Mouse (Mus musculus): Measurements from ENCODE around the gene Eef1b2. TPM values are rescaled to one million over a fixed set of nuclear protein-coding genes. Genes with fewer than 3 reads are reported as not detected.

Gene Eef1b2
- total RNA-seq, 1 experiment from 2014 or later: 615 TPM

DNA sequence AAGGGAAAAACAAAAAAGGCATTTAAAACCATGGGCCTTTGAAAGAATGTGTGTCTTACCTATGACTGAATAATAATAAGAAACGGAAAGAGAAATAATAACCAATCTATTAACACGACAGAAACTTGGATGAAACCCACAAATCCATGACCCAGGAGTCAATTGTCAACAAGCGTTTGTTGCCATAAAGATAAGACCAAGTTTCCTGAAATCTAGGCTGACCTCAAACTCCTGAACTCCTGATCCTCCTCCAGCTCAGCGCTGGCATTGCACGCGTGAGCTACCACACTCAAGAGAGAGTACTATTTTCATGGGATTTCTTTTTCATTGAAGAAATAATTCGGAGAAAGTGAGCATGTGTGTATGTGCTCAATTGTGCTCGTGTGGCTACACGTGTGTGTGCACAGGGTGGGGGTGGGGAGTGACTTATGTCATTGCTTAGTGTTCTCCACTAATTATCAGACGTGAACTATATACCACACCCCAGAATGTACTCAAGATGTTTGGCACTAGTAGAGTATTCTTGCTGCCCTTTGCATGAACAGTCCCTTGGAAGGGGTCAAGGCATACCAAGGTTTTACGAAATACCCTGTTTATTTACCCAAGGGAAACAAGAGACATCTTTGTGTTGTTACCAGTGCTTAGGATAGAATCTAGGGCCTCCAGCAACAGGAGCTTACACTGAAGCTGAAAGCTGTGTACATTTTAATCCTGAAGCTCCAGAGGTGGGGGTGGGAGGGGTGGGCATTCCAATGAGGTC is 15.9 kb downstream of the Eef1b2 start:
- no peak for DNase-seq

DNA sequence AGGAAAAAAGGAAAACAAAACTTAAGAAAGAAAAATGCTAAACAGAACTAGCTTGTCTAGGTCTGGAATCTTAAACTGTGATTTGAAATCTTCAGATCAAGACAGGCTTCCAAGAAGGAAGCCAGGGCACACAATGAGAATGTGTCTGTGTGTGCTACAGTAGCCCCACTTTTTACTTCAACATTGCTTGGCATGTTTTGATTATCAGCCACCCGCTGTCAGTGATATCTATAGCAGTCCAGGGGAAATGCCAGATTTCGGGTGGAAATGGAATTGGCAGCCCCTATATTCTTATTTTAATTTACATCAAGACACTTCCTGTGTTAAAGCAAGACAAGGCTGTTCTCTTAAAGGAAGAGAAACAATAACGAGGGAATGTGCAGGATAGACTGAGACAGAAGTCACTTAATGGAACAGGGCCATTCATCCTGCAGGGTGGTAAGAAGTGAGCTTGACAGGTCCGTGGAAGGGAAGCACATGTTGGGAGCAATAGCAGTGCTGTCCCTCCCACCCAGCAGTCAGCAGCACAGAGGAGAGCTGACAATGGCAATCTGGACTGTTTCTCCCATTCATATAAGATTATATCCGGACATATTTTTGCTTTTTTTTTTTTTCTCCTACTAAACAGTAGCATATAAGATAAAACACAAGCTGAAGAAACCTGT is 19.4 kb downstream of the Eef1b2 start:
- no peak for DNase-seq

DNA sequence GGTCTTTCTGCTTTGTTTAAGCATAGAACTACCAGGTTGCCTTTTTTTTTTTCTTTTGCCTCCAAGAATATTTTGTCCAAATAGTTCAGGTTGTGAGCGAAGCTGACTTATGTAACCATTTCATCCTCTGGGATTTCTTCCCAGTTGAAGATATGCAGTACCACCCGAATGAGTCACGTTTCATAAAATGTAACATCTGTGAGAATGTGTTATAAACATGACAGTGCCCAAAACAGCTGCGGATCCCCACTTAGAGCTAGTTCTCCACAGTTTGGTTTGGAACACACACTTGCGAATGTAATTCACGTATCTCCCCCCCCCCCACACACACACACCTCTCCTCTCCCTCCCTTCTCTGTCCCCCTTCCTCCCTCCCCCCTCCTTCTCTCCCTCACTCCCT is 22.8 kb downstream of the Eef1b2 start:
- no peak for DNase-seq

DNA sequence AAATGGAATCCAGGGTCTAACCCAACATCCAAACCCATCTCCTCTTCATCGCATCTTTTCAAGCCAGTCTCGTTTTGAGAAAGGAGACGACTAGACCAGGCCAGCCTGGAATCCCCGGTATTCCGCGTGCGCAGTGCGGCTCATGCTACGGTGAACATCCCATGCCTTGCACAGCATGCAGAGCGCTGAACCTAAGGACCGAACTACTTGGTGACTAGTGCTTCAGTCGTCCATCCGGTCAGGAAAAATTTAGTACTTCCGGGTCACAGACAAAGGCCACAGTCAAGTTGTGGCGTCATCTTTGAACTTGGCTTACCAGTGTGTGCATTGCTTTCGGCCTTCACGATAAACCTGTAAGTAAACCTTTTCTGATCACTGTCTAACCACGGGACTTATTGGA is 23.7 kb downstream of the Eef1b2 start:
- DNase-seq: no peak

DNA sequence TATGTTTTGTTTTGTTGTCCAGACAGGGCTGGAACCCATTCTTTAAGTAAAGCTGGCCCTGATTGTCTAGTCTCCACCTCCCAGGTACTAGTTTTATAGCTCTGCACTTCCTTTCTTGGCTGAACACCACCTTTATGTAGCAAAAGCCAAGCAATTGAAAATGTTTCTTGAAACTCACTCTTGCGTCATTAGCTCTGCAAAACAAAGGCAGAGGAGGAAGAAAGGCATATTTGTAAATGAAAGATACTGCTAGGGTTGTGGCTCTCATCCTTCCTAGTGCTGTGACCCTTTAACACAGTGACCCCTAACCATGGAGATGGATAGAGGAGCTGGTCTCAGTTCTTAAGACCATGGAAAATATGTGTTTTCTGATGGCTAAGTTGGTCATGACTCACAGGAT is 25.0 kb downstream of the Eef1b2 start:
- DNase-seq: no peak

DNA sequence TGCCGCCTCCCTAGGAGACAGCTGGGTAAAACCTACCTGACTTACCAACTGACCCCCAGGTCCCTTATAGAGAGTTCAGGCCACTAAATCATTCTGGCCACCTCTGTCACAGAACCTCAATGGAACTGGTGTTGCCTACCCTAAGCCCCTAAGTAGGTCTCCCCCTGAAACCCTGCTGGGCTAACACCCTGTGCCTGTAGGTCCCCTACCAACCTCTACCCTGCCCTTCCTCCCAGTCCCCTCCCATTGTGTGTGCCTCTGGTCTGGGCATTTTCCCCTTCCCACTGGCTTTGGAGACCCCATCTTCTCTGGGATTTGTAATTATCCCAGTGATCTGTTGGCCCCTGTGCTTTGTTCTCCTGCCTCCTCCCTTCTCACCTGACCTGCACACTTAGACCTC is 26.8 kb downstream of the Eef1b2 start:
- no peak for DNase-seq

DNA sequence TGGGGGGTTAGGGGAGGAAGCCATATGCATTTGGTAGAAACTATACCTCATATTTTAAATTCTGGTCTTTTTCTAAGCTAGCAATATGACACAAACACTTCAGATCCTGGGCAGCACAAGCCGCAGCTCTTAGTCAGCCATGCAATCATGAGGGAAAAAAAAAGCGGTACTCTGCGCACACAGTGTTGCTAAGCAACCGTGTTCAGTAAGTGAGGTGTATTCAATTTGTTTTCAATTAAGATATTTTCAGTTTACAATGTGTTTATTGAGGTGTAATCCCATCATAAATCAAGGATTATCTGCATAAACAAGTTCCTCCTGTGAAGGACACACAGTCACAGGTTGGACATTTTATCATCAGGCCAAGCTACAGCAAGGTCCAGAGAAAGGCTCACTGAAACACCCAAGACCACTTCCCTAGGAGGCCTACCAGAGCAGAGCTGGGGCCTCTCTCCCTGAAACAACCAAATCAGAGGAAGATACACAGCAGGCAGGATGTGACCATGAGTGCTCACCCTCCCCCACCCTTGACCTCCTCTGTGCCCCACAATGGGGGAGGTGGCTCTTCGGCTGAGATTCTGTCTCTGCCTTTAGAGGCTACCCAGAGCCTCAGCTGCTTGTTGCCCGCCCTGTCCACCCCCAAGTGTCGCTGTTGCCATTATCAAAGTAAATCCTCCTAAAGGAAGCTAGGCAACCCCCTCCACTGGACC is 27.5 kb downstream of the Eef1b2 start:
- DNase-seq: peak; percentile 61

DNA sequence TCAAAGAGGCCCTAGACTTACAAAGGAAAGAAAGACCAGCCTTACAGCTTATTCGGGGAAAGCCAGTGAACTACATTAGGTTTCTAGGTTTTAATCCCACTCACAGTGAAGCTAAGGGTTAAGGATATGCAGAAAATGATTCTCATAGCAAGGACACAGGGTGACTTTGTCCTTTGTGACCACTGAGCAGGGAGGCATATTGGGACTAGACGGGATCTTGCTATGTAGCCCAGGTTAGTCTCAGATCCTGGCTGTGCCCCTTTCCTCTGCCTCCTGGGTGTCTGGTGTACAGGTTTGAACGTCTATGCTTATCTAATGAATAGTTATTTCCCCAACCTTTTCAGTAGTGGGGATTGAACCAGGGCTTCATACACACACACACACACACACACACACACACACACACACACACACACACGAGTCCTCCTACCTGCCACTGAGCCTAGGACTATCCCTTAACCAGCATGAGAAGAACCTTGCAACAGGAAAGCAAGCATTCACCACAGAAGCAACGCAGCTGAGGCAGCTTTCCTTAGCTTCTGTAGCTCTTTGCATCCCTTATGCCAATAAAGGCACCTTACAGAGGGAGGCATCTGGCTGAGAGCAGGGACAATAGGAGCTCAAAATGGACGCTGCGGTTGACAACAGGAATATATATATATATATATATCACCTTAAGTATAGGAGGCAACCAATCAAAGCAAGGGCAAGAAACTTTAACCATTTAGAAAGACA is 28.2 kb downstream of the Eef1b2 start:
- DNase-seq: no peak

DNA sequence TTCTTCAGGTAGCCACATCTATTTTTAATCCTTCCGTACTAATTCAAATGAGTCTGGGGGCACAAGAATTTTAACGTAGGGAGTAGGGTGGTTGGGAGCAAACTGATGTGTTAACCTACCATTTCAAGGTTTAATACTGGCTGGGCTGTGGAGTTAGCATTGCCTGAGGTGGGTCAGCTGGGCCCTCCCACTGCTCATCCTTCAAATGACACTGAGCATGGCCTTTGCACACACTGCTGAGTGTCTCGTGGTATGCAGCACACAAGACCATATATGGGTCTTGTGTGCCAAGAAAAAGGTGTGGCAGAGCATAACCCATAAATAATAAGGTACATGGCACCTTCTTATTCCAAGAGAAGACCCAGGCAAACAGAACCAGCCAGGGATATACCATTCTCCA is 31.0 kb downstream of the Eef1b2 start:
- DNase-seq: no peak

DNA sequence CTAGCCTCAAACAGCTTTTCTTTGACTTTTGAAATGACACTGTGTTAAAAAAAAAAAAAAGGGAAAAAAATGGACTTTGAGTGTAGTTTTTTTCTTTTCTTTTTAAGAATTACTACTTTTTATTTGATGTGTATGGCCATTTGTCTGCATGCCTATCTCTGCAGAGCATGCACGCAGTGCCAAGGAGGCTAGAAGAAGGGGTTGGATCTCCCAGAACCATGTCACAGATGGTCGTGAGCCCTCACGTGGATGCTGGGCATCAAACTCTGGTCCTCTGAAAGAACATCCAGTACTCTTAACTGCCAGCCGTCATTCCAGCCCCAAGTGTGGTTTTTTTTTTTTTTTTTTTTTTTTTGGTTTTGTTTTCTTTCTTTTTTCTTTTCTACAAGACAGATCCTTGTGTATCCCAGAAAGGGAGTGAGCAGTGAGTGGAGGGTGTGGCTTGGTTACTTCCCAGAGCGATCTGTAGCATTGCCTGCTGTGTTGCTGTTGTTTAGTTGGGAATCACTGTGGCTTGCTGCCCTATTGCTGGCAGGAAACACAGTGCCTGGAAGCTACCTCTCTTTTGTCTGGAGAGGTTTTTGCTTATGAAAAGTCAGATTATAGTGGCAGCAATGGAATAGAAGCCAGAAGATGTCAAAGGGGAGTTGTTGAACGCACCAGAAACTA is 33.4 kb downstream of the Eef1b2 start:
- DNase-seq: no peak

DNA sequence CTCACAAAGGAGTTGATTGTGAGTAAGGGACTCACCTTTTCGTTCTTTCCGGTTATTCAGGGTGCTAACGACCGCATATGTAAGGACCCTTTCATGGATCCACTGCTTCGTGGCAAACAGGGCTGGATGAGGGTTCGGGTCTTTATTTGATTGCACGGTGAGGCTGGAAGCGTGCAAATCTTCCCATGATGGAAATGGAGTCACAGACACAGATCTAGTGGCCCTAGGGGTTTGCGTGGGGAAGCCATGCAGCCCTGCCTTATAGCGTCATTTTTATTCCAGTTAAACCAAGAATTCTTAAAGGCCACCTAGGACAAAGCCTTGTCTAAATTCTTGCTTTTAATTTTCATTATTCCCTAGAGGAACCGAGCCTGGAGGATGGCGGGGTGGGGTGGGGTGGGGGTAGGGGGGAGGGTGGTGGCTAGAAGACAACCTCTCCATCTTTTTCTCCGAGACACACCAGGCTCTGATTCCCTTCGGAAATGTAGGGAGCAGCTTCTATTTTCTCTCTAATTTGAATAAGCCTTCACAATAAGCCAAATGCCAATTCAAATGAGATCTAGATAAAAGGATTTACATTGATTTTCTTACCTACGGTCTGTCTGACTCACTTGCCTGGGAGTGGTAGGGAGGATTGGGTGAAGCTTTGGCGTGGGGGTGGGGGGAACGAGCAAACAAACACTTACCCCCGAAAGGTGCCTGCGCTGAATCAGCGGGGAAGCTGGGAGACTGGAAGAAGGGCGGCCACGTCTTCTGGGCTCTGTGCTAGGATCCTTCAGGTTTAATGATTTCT is 37.0 kb downstream of the Eef1b2 start:
- no peak for DNase-seq

DNA sequence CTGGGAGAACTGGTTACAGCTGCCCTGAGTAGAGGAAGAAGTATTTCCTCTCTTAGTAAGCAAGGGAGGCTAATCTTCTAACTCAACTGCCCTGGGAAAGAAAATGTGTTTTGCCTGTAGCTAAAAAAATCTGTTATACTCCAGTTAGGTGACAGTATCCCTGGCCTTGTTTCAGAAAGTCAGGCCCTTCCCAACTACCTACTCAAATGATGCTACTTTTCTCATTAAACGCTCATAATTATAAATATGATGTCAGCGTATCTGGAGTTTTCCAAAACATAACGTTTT is 37.6 kb downstream of the Eef1b2 start, which contains the start of gene Gpr1:
Gene Gpr1 (minus strand): TSS at position 273 of the 288 bp plus-strand sequence.
- DNase-seq: no peak

DNA sequence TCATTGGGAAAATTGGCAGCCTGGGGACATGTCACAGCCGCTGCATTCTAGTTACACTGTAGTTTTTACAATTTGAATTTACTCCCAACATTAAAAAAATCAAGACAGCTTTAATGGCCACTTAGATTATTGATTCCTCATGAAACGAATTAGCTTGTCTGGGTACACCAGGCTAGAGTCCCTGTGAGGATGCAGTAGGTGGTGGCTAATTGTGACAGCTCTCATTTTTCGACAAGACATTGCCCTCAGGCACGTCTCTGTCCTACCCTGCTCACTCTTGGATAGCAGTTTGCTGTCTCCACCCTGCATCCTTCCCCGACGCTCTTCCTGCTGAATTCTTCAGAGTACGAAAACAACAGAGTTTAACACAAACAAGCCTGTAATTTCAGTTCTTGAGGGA is 38.0 kb downstream of the Eef1b2 start:
- no peak for DNase-seq

DNA sequence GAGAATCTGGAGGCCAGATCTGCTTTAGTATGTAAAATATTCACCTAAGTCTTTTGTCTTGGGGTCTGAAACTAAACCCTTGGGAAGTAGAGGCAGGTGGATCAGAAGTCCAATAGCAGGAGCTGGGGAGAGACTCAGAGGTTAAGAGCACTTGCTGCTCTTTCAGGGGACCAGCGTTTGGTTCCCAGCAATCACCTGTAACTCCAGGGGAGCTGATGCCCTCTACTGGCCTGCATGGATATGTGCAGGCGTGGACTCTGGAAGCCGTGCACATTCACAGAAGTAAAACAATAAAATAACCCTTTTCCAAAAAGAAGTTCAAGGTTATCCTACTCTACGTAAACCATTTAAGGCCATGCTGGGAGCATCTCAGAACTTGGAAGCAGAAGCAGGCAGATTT is 42.7 kb downstream of the Eef1b2 start:
- DNase-seq: no peak

DNA sequence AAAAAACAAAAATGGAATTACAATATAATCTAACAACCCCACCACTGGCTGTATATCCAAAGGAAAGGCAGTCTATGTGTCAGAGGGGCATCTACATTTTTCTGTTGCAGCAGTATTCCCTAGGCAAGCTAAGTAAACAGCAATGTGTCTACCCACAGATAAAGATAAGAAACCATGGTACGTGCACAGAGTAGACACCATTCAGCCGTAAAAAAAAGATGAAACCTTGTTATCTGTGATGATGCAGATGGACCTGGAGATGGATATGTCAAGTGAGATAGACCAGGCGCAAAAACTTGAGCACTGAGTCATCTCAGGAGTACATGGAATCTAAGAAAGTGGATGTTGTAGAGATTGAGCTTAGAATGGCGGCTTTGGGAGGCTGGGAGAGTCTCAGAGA is 48.4 kb downstream of the Eef1b2 start:
- no peak for DNase-seq

DNA sequence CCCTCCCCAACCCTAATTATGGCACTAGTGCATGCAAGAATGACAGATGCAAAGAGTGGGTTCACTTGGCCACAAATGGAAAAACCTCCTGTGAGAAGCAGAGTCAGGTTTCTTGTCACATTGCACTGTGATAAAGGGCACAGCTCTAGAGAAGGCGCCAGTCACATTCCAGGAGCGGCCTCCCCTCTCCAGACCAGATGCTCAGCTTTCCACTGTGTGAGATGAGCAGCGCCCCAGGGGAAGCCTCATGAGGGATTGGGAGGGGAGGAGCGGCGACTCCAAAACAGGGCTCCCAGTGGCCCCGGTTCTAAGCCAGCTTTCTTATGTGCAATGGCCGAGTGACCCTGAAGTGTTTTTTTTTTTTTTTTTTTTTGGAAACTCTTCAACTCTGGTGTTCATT is 49.3 kb downstream of the Eef1b2 start:
- no peak for DNase-seq

DNA sequence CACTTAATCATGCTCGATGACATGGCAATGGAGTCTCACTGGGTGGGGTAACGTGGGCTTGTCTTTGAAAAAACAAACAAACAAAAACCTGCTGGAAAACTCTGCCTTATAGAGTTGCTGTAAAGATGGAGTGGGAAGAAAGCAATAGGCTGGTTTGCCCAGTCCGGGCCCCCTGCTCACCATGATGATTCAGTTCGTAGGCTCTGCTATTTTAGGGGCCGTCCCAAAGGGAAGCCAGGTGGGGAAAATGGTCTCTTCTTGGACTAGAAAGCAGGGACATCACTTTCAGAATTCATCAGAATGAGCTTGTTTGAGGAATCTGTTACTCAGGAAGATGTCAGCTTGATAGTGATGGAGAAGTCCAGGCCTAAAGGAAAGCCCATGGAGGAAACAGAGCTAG is 50.6 kb downstream of the Eef1b2 start:
- DNase-seq: no peak
